Mouse (Mus musculus) forebrain, embryonic 16.5 days (tissue): Measurements from ENCODE around the gene Akap5. TPM values are rescaled to one million over a fixed set of nuclear protein-coding genes. Genes with fewer than 3 reads are reported as not detected.

Source experiments
- ATAC-seq: fragments of 200-750 bp; cut with Nextera tagmentation; 2 replicates; pipeline ENCODE4 v1.8.0; 2017; ENCODE audit warnings: mild to moderate bottlenecking, moderate library complexity
- H3K27ac ChIP-seq: fragments of 300-500 bp; sonication (generic); 2 replicates; pipeline ENCODE4 v1.5.1; 2014; ENCODE audit warnings: low read length, control low read depth
- H3K27me3 ChIP-seq: fragments of 300-500 bp; sonication (generic); replicated peaks from 2 replicates; pipeline ENCODE4 v1.6.1; 2014; ENCODE audit warnings: low read length; ENCODE audit not compliant: control insufficient read depth, insufficient read depth
- H3K36me3 ChIP-seq: fragments of 300-500 bp; sonication (generic); 2 replicates; pipeline ENCODE4 v1.6.1; 2014; ENCODE audit not compliant: control insufficient read depth, insufficient read depth
- H3K4me1 ChIP-seq: fragments of 300-500 bp; sonication (generic); replicated peaks from 2 replicates; pipeline ENCODE4 v1.6.1; 2014; ENCODE audit warnings: low read length; ENCODE audit not compliant: control insufficient read depth, insufficient read depth
- H3K4me2 ChIP-seq: fragments of 300-500 bp; sonication (generic); 2 replicates; pipeline ENCODE4 v1.6.1; 2014; ENCODE audit warnings: mild to moderate bottlenecking, low read length, control low read depth
- H3K4me3 ChIP-seq: fragments of 300-500 bp; sonication (generic); replicated peaks from 2 replicates; pipeline ENCODE4 v1.5.1; 2014; ENCODE audit warnings: mild to moderate bottlenecking, low read length, control low read depth
- H3K9ac ChIP-seq: fragments of 300-500 bp; sonication (generic); replicated peaks from 2 replicates; pipeline ENCODE4 v1.6.1; 2014; ENCODE audit warnings: low read depth, low read length, control low read depth
- H3K9me3 ChIP-seq: fragments of 300-500 bp; sonication (generic); 2 replicates; pipeline ENCODE4 v1.6.1; 2016; ENCODE audit warnings: low read length; ENCODE audit not compliant: control insufficient read depth
- WGBS: fragments of 180-500 bp; shearing (Covaris S2); extraction: QIAGEN DNeasy Blood & Tissue Kit; methylation state at CpG from one replicate; pipeline ENCODE4 v1.1.7; 2014; 5-methylcytosine and 5-hydroxymethylcytosine counted together
- polyA plus RNA-seq: library from polyadenylated mRNA; unstranded; fragments of >200 nt; fragmentation: Nextera tagmentation; extraction: Ambion mirVana; gene quantifications from 2 replicates; pipeline ENCODE4 v1.2.1, GENCODE M21; 2015

Gene Akap5
- polyA plus RNA-seq, 1 experiment from 2014 or later, result 10.3 TPM

DNA sequence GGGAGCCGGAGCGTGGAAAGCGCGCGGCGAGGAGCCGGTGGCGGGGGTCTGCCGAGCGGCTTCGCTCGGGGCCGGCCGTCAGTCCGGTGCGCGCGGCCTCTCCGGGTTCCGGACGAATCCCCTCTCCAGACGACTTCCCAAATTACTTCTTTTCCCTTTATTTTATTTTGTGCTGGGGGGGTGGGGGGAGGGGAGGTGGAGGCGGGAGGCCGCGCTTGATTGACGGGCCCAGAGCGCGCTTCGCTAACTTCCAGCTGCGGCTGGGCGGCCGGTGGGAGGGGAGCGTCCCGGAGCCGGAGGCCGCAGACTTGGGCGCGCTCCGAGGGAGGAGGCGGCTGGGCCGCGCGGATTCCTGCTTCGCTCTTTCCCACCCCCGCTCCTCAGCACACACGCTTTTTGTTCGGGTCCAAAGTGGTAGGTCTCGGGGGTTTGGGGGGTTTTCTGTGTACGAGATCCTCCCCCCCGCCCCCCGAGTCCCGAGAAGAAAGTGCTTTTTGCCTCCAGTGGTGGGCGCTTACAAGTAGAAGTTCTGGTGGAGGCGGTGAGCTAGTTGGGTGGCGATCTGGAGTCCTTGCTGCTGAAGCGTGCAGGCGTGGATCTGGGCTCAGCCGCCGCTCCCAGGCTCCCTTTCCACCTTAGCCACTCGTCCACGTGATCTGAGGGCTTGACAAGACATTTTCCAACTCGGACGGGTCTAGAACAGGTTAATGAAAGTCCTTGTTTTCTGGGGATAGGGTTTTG lies 46.3 kb downstream of the Akap5 start:
- H3K27ac ChIP-seq, result peak overlapping the region; percentile 97
- ATAC-seq, result peak; percentile 13; the same call in 1 of the 2 replicates
- peak overlapping the region; percentile 94 for H3K4me3 ChIP-seq
- H3K9me3 ChIP-seq, result no peaks in the 10 kb centered on the region
- no peaks in the 10 kb centered on the region for H3K36me3 ChIP-seq
- no peaks in the 10 kb centered on the region for H3K27me3 ChIP-seq
- H3K4me1 ChIP-seq, result peaks cover 41% of the 10 kb centered on the region
- H3K9ac ChIP-seq, result peak overlapping the region; percentile 98
- WGBS, result under 1% methylated on average over 58 of the region's 63 CpGs
- peak overlapping the region; percentile 89 for H3K4me2 ChIP-seq

DNA sequence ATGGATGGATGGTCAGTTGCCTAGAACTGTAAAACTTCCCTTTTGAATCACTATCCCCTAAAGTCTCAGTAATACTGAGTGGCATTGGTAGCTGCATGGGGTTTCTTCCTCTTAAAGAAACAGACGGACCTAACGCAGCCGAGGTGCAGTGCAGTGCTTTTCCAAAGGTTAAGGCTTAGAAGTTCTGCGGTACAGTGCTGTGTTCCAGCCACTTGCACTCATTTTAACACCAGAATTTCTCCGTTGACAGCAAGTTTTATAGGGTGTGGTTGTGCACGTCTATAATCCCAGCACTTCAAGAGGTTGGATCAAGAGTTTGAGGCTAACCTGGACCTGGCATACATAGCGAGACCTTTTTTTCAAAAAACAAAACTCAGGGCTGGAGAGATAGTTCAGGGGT lies 47.4 kb downstream of the Akap5 start:
- ATAC-seq, result no peak
- H3K9me3 ChIP-seq, result no peaks in the 10 kb centered on the region
- no peak overlapping the region for H3K4me3 ChIP-seq
- H3K4me1 ChIP-seq, result peaks cover 34% of the 10 kb centered on the region
- WGBS, result 47% methylated on average over 7 of the region's 7 CpGs
- peak overlapping the region; percentile 89 for H3K4me2 ChIP-seq
- H3K27ac ChIP-seq, result no peak overlapping the region
- no peaks in the 10 kb centered on the region for H3K36me3 ChIP-seq
- no peak overlapping the region for H3K9ac ChIP-seq
- H3K27me3 ChIP-seq, result no peaks in the 10 kb centered on the region

DNA sequence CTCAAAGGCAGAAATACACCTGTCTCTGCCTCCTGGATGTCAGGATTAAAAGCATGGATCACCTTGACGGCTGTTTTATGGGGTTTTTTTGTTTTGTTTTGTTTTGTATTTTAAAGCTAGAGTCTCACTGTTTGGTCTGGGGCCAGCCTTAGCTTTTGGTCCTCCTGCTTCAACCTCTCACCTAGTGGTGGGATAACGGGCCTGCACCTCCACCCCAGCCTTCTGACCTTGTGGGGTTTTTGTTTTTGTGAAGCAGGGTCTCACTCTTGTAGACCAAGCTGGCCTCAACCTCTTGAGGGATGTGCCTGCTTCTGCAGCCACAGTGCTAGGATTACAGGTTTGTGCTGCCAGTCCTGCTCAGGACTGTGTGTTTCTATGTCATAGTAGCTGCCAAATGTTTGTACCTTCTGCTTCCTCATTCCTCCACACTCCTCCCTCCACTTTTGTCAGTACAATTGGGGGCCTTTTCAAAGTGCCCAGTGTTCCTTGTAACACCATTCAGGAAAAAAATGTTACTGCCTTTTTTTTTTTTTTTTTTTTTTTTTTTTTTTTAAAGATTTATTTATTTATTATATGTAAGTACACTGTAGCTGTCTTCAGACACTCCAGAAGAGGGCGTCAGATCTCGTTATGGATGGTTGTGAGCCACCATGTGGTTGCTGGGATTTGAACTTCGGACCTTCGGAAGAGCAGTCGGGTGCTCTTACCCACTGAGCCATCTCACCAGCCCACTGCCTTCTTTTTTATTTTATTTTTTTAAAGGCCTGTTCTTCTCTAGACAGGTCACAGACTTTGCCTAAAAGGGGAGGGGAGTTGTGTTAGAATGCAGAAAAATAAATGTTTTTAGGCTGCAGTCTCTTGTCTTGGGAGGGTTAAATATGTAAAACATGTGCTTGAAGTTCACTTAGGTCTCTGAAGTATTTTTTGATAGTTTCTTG lies 48.5 kb downstream of the Akap5 start:
- no peaks in the 10 kb centered on the region for H3K36me3 ChIP-seq
- no peak overlapping the region for H3K4me3 ChIP-seq
- no peak overlapping the region for H3K9ac ChIP-seq
- H3K4me1 ChIP-seq, result peaks cover 23% of the 10 kb centered on the region
- no peak for ATAC-seq
- WGBS, result 71% methylated on average over 5 of the region's 7 CpGs
- H3K27ac ChIP-seq, result no peak overlapping the region
- H3K27me3 ChIP-seq, result no peaks in the 10 kb centered on the region
- H3K9me3 ChIP-seq, result no peaks in the 10 kb centered on the region
- H3K4me2 ChIP-seq, result no peak overlapping the region

DNA sequence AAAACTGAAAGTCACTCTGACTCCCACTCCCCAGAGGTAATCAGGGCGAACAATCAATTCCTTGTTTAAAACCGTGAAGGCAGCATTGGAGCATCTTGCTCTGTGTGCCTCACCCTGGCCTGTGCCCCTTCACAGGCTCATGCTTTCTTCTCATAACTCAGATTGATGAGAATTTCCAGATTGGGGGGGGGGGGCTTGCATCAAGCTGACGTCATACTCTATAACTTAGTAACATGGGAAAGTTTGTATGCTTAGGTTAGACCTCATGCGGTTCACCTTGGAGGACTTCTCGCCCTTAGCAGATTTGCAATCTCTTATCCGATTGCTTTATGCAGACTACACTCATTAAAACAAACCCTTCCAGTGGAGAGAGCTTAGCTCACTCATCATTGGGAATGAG lies 49.3 kb downstream of the Akap5 start:
- ATAC-seq, result no peak
- no peak overlapping the region for H3K27ac ChIP-seq
- no peaks in the 10 kb centered on the region for H3K9me3 ChIP-seq
- no peak overlapping the region for H3K9ac ChIP-seq
- H3K4me1 ChIP-seq, result peaks cover 17% of the 10 kb centered on the region
- no peak overlapping the region for H3K4me2 ChIP-seq
- no peaks in the 10 kb centered on the region for H3K36me3 ChIP-seq
- WGBS, result 73% methylated on average over 6 of the region's 6 CpGs
- H3K27me3 ChIP-seq, result no peaks in the 10 kb centered on the region
- H3K4me3 ChIP-seq, result no peak overlapping the region

DNA sequence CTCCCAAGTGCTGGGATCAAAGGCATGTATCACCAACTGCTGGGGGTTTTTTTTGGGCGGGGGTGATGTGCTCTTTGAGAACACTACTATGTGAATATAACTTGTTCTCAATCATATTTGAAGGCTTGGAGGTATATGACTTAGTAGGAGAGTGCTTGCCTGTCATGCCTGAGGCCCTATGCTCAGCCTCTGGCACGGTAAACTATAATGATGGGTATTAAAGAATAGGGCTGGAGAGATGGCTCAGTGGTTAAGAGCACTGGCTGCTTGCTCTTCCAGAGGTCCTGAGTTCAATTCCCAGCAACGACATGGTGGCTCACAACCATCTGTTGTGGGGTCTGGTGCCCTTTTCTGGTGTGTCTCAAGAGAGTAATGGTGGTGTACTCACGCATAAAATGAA lies 50.2 kb downstream of the Akap5 start:
- ATAC-seq, result no peak
- 84% methylated on average over 4 of the region's 4 CpGs for WGBS
- H3K27ac ChIP-seq, result no peak overlapping the region

DNA sequence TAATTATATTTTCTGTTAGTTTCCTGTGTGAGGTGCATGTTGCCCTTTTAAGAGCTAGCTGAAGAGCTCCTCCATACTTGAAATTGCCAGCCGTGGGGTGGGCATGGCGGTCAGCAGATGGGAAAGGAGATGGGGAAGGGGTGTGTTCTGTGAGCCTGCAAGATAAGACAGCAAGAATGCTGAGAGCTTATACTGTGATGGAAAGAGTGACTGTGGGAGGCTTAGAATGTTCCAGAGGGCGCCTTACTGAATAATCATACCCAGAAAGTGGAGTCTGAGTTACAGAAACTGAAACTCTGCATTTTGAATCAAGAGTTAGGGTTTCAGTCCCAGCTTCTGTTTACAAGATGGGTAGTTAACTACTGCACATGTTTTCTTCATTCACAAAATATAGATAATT lies 50.8 kb downstream of the Akap5 start:
- H3K36me3 ChIP-seq, result no peaks in the 10 kb centered on the region

More for the DNA sequence above, 50.2 kb downstream of the Akap5 start:
- no peak overlapping the region for H3K9ac ChIP-seq
- no peak overlapping the region for H3K4me3 ChIP-seq
- H3K36me3 ChIP-seq, result no peaks in the 10 kb centered on the region
- H3K27me3 ChIP-seq, result no peaks in the 10 kb centered on the region
- no peaks in the 10 kb centered on the region for H3K9me3 ChIP-seq
- no peak overlapping the region for H3K4me2 ChIP-seq
- H3K4me1 ChIP-seq, result peaks cover 17% of the 10 kb centered on the region

DNA sequence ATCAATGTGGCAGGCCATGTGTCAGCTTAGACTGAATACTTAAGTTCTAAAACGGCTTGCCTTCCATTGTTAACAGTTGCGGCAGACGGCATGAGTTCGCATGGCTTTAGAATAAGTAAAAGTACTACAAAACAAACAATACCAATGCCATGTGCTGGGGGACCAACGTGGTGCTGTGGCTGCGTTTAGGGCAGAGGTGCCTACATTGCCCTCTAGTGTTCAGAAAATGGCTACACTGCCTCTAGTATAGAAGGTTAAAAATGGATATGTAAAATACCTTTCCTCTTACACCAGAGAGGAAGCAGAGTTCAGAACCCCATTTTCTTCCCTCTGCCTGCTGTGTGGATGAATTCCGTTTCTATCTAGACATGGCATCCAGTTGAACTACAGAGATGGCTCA lies 52.0 kb downstream of the Akap5 start:
- Histone ChIP-seq H3K4me3 (no peak overlapping the region), H3K27ac (no peak overlapping the region), H3K9ac (no peak overlapping the region), H3K27me3 (no peaks in the 10 kb centered on the region), H3K9me3 (no peaks in the 10 kb centered on the region), H3K4me2 (no peak overlapping the region), H3K4me1 (peaks cover 13% of the 10 kb centered on the region), H3K36me3 (no peaks in the 10 kb centered on the region)
- 0 out of 2 replicates have a peak, but pooled peaks have one; percentile 40 for ATAC-seq
- WGBS, result 37% methylated on average over 7 of the region's 7 CpGs

More for the DNA sequence above, 50.8 kb downstream of the Akap5 start:
- Histone ChIP-seq H3K4me2 (no peak overlapping the region), H3K4me3 (no peak overlapping the region), H3K4me1 (peaks cover 17% of the 10 kb centered on the region), H3K9me3 (no peaks in the 10 kb centered on the region), H3K9ac (no peak overlapping the region), H3K27ac (no peak overlapping the region), H3K27me3 (no peaks in the 10 kb centered on the region)
- WGBS, result 88% methylated on average over 3 of the region's 3 CpGs
- ATAC-seq, result no peak

DNA sequence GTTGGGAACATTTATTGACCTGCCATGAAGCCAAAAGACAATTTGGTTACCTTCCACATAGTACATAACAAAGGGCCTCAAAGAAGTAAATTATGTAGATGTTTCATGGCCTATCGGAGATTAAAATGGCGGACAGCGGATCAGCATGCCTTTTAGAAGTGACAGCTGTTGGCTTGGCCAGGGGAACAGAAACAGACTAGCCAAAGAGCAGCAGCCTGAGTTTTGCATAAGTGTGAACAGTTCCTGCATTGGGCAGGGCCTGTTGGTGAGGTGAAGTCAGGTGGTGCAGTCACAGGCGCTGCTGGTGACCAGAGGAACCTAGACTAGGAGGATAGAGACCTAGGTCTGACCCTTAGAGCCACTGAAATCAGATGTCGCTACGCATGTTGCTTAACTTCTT lies 52.4 kb downstream of the Akap5 start:
- no peak overlapping the region for H3K4me3 ChIP-seq
- peaks cover 9% of the 10 kb centered on the region for H3K4me1 ChIP-seq
- no peaks in the 10 kb centered on the region for H3K27me3 ChIP-seq
- H3K4me2 ChIP-seq, result no peak overlapping the region
- 91% methylated on average over 6 of the region's 6 CpGs for WGBS
- H3K9me3 ChIP-seq, result no peaks in the 10 kb centered on the region
- H3K9ac ChIP-seq, result no peak overlapping the region
- no peaks in the 10 kb centered on the region for H3K36me3 ChIP-seq
- no peak overlapping the region for H3K27ac ChIP-seq
- ATAC-seq, result no peak

DNA sequence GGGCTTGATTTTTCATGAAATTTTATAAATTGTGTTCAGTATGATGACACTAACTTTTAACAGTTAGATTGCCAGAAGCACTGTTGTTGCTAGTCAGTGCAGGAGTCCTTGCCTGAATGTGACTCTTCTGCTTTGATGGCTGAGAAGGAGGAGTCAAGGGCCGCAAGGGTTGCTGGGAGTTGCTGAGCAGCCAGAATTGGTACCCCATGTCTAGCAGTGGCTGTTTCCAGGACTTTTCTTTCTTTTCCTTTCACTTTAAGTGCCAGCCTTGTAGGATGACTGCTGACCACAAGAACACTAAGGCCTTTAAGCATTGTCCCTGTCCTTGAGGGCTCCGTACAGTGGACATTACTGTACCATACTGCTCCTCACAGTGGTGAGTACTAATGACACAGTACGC lies 53.0 kb downstream of the Akap5 start:
- H3K4me3 ChIP-seq, result no peak overlapping the region
- H3K9me3 ChIP-seq, result no peaks in the 10 kb centered on the region
- no peak overlapping the region for H3K27ac ChIP-seq
- H3K4me2 ChIP-seq, result no peak overlapping the region
- no peaks in the 10 kb centered on the region for H3K27me3 ChIP-seq
- H3K36me3 ChIP-seq, result no peaks in the 10 kb centered on the region
- H3K9ac ChIP-seq, result no peak overlapping the region
- ATAC-seq, result no peak
- WGBS, result 93% methylated on average over 3 of the region's 3 CpGs
- peaks cover 2% of the 10 kb centered on the region for H3K4me1 ChIP-seq
